Mouse (Mus musculus) mouse embryonic stem cell (cell line): Measurements from ENCODE around the gene Itga1.

Source experiments
- in situ Hi-C, 2 experiments: fragments of 300-500 bp; cut with MboI; formaldehyde crosslinking; loops; 1 replicate in 1 of 2; 3 replicates in 1 of 2; pipeline ENCODE4 v1.14.3; 2019 to 2020; ENCODE audit warnings: low sequenced_read_pairs in 2 of 2, low pct_unique_long_range_greater_than_20kb in 1 of 2, mixed read lengths in 1 of 2; ENCODE audit not compliant: unreplicated experiment in 1 of 2

Gene Itga1

GRCm38 (mm10) chr13:114930996-114931649 is 170.6 kb downstream of the Itga1 start:
- in situ Hi-C loops = no loop called here

GRCm38 (mm10) chr13:114924785-114925184 is 177.0 kb downstream of the Itga1 start:
- in situ Hi-C loops = no loop called here

- in situ Hi-C loops = no loop called here
These were observed 178.4 kb downstream of the Itga1 start for GRCm38 (mm10) chr13:114923331-114923730.

- in situ Hi-C loops = no loop called here
These were observed 186.0 kb downstream of the Itga1 start for GRCm38 (mm10) chr13:114915767-114916166.

GRCm38 (mm10) chr13:114914963-114915362 is 186.8 kb downstream of the Itga1 start:
- in situ Hi-C loops = no loop called here

- in situ Hi-C loops = no loop called here
These were observed 187.2 kb downstream of the Itga1 start for GRCm38 (mm10) chr13:114914559-114914958.

GRCm38 (mm10) chr13:114910629-114911028 is 191.1 kb downstream of the Itga1 start:
- in situ Hi-C loops = no loop called here

GRCm38 (mm10) chr13:114909514-114909913 is 192.2 kb downstream of the Itga1 start:
- in situ Hi-C loops = no loop called here

GRCm38 (mm10) chr13:114907876-114908275 is 193.9 kb downstream of the Itga1 start:
- in situ Hi-C loops = no loop called here
